ENCODE assay signal across 19 mouse cellular contexts in genomic region chr10:8615452-8616025, GRCm38 (mm10).
DNase-seq lines count a peak whose midpoint lies in the region; ATAC-seq and TF ChIP-seq lines count a peak whose summit lies in the region.
"Had no signal": no experiment of that assay in that cellular context is flagged by ENCODE, and none has a peak within 500 bp of the region (broad histone marks: within the 10 kb centered on the region; RNA-seq: fewer than 3 reads in every experiment).

No protein-coding gene starts in this region.

- H3K4me1 ChIP-seq in forebrain, embryonic 13.5 days: no peaks in the 10 kb centered on the region
- no peaks in the 10 kb centered on the region for H3K4me1 ChIP-seq in forebrain, postnatal 0 days (ENCODE audit: insufficient read depth)
- H3K4me1 ChIP-seq in embryonic facial prominence, embryonic 15.5 days: no peaks in the 10 kb centered on the region
- H3K4me1 ChIP-seq in intestine, postnatal 0 days (replicated peaks; ENCODE audit: control insufficient read depth, insufficient read depth, low read length): no peaks in the 10 kb centered on the region
- H3K4me1 ChIP-seq: heart, embryonic 10.5 days; hindbrain, embryonic 13.5 days had no signal

- no peaks in the 10 kb centered on the region for H3K9me3 ChIP-seq in forebrain, embryonic 13.5 days (replicated peaks)
- H3K9me3 ChIP-seq in forebrain, postnatal 0 days (ENCODE audit: low read length): no peaks in the 10 kb centered on the region
- H3K9me3 ChIP-seq in embryonic facial prominence, embryonic 15.5 days (replicated peaks): no peaks in the 10 kb centered on the region
- H3K9me3 ChIP-seq in intestine, postnatal 0 days (ENCODE audit: control insufficient read depth): no peaks in the 10 kb centered on the region
- H3K9me3 ChIP-seq: heart, embryonic 10.5 days; hindbrain, embryonic 13.5 days had no signal

- no peaks in the 10 kb centered on the region for H3K36me3 ChIP-seq in forebrain, embryonic 13.5 days (ENCODE audit: poor library complexity, severe bottlenecking)
- H3K36me3 ChIP-seq in forebrain, postnatal 0 days (ENCODE audit: insufficient read depth): no peaks in the 10 kb centered on the region
- H3K36me3 ChIP-seq in embryonic facial prominence, embryonic 15.5 days: no peaks in the 10 kb centered on the region
- no peaks in the 10 kb centered on the region for H3K36me3 ChIP-seq in intestine, postnatal 0 days (ENCODE audit: control insufficient read depth, insufficient read depth)
- H3K36me3 ChIP-seq: heart, embryonic 10.5 days; hindbrain, embryonic 13.5 days had no signal

- WGBS in forebrain, embryonic 13.5 days: 82% methylated on average over 4 of the region's 4 CpGs
- WGBS in forebrain, postnatal 0 days: 51% methylated on average over 4 of the region's 4 CpGs
- WGBS in embryonic facial prominence, embryonic 15.5 days: 38% methylated on average over 4 of the region's 4 CpGs
- 76% methylated on average over 4 of the region's 4 CpGs for WGBS in intestine, postnatal 0 days

- H3K27ac ChIP-seq in forebrain, embryonic 13.5 days: no peak overlapping the region
- no peak overlapping the region for H3K27ac ChIP-seq in forebrain, postnatal 0 days (ENCODE audit: low read depth, low read length)
- H3K27ac ChIP-seq in embryonic facial prominence, embryonic 15.5 days (replicated peaks): no peak overlapping the region
- H3K27ac ChIP-seq in intestine, postnatal 0 days (ENCODE audit: low read depth, low read length): no peak overlapping the region
- H3K27ac ChIP-seq: heart, embryonic 10.5 days; hindbrain, embryonic 13.5 days; hindbrain, postnatal 0 days had no signal

- H3K4me3 ChIP-seq in forebrain, embryonic 13.5 days: no peak overlapping the region
- H3K4me3 ChIP-seq in forebrain, postnatal 0 days (ENCODE audit: low read depth, low read length): no peak overlapping the region
- H3K4me3 ChIP-seq in embryonic facial prominence, embryonic 15.5 days (replicated peaks): no peak overlapping the region
- H3K4me3 ChIP-seq in intestine, postnatal 0 days (ENCODE audit: low read depth, low read length): no peak overlapping the region
- H3K4me3 ChIP-seq: erythroblast, embryonic 14.5 days; heart, embryonic 10.5 days; hindbrain, embryonic 13.5 days had no signal

- no peak for DNase-seq in forebrain, postnatal 0 days
- peak; percentile 9 for DNase-seq in heart, adult 11 months
- no peak for DNase-seq in heart, postnatal 4 days
- no peak for DNase-seq in kidney, postnatal 25 days
- DNase-seq: adrenal gland, postnatal 10 days; cerebellum, adult 11-12 months; cerebellum, adult 9-10 months; cerebellum, postnatal 25 days; gastrocnemius, postnatal 36 days; heart, adult 18-20 months; heart, postnatal 10 days; kidney, adult 2 months had no signal

- ATAC-seq in forebrain, embryonic 13.5 days: peak; percentile 85; the same call in 1 of the 2 replicates
- ATAC-seq in forebrain, postnatal 0 days: no peak
- ATAC-seq in embryonic facial prominence, embryonic 15.5 days (ENCODE audit: insufficient number of reproducible peaks, low FRiP score, low TSS enrichment, low read depth): peak; percentile 76; the same call in 1 of the 2 replicates
- ATAC-seq in intestine, postnatal 0 days: no peak
- ATAC-seq: hindbrain, postnatal 0 days had no signal

- H3K9ac ChIP-seq in forebrain, embryonic 13.5 days: no peak overlapping the region
- H3K9ac ChIP-seq in forebrain, postnatal 0 days: no peak overlapping the region
- H3K9ac ChIP-seq in embryonic facial prominence, embryonic 15.5 days: no peak overlapping the region
- no peak overlapping the region for H3K9ac ChIP-seq in intestine, postnatal 0 days (ENCODE audit: low read depth, low read length)
- H3K9ac ChIP-seq: hindbrain, embryonic 13.5 days had no signal

- TF ChIP-seq CTCF in forebrain, postnatal 0 days (IDR thresholded peaks at IDR 0.05; ENCODE audit: low read depth): no peak
- TF ChIP-seq CTCF in intestine, postnatal 0 days (IDR thresholded peaks at IDR 0.05; ENCODE audit: low read depth): no peak

- no peak overlapping the region for H3K4me2 ChIP-seq in forebrain, embryonic 13.5 days
- no peak overlapping the region for H3K4me2 ChIP-seq in forebrain, postnatal 0 days (ENCODE audit: low read depth)
- H3K4me2 ChIP-seq in embryonic facial prominence, embryonic 15.5 days (replicated peaks): no peak overlapping the region
- no peak overlapping the region for H3K4me2 ChIP-seq in intestine, postnatal 0 days (replicated peaks; ENCODE audit: low read depth)
- H3K4me2 ChIP-seq: hindbrain, embryonic 13.5 days had no signal

- no peaks in the 10 kb centered on the region for H3K27me3 ChIP-seq in forebrain, embryonic 13.5 days
- H3K27me3 ChIP-seq in forebrain, postnatal 0 days (ENCODE audit: insufficient read depth, low read length): no peaks in the 10 kb centered on the region
- H3K27me3 ChIP-seq in embryonic facial prominence, embryonic 15.5 days: no peaks in the 10 kb centered on the region
- no peaks in the 10 kb centered on the region for H3K27me3 ChIP-seq in intestine, postnatal 0 days (replicated peaks; ENCODE audit: control insufficient read depth, insufficient read depth, low read length)
- H3K27me3 ChIP-seq: hindbrain, embryonic 13.5 days had no signal

Comparison
In these comparisons a context has a peak if more than half of its experiments do, and no peak if none do; other contexts are left out.
1. ATAC-seq: peak in forebrain, embryonic 13.5 days (single experiment) and embryonic facial prominence, embryonic 15.5 days (single experiment); none in forebrain, postnatal 0 days (single experiment) and intestine, postnatal 0 days (single experiment).